Mouse (Mus musculus): ENCODE results near the gene Sec1. TPM values are rescaled to one million over a fixed set of nuclear protein-coding genes. Genes with fewer than 3 reads are reported as not detected.

Sec1 gene
- polyA plus RNA-seq, 1 experiment from 2014 or later, result 0.47 TPM

DNA sequence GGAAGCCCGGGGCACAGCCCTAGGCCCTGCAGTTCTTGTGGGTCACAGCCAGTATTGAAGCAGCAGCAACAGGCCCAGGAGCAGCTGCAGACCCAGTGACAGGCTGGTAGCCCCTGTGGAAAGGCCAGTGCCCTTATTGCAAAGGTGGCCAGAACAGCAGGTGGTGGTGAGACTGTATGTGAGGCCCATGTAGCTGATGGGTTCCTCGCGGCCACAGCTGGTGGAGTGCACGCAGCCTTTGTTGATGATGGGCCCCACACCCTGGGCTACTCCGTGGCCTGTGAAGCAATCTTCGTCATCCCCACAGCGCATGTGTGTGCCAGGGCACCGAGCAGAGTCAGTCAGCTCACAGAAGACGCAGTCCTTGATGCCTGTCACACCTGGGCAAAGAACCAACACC, 30.9 kb upstream of the Sec1 start:
- Histone ChIP-seq H3K36me3 (peaks cover 61% of the 10 kb centered on the region), H3K9me3 (replicated peaks) (no peaks in the 10 kb centered on the region), H3K4me3 (replicated peaks) (no peak overlapping the region), H3K9ac (replicated peaks) (no peak overlapping the region), H3K27ac (replicated peaks) (no peak overlapping the region), H3K4me1 (no peaks in the 10 kb centered on the region), H3K27me3 (replicated peaks) (no peaks in the 10 kb centered on the region), H3K4me2 (no peak overlapping the region)
- no peak for ATAC-seq (ENCODE audit: low FRiP score)
- whole genome bisulfite sequencing, result 90% methylated on average over 9 of the region's 9 CpGs

DNA sequence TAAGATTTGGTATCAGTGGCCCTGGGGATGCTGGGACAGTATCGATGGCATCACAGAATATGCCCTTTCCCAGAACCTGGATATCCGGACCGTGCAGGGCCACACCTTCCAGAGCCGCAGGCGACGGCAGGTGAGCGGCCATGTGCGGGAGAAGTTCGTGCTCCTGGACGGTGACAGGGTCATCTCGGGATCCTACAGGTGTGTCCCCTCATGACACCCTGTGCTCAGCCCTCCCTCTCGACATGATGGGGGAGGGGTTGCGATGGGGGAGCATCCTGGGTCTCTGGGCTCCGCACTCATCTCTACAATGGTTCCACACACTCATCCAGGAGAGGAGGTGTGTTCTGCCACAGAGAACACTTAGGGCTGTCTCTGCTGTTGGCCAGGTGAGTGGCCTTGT, 29.6 kb upstream of the Sec1 start:
- no peaks in the 10 kb centered on the region for H3K9me3 ChIP-seq (replicated peaks)
- peaks cover 13% of the 10 kb centered on the region for H3K4me1 ChIP-seq
- H3K4me2 ChIP-seq, result no peak overlapping the region
- no peak for ATAC-seq (ENCODE audit: low FRiP score)
- 95% methylated on average over 14 of the region's 14 CpGs for WGBS
- H3K27me3 ChIP-seq (replicated peaks), result no peaks in the 10 kb centered on the region
- no peak overlapping the region for H3K4me3 ChIP-seq (replicated peaks)
- H3K9ac ChIP-seq (replicated peaks), result no peak overlapping the region
- no peak overlapping the region for H3K27ac ChIP-seq (replicated peaks)
- H3K36me3 ChIP-seq, result peaks cover 67% of the 10 kb centered on the region

DNA sequence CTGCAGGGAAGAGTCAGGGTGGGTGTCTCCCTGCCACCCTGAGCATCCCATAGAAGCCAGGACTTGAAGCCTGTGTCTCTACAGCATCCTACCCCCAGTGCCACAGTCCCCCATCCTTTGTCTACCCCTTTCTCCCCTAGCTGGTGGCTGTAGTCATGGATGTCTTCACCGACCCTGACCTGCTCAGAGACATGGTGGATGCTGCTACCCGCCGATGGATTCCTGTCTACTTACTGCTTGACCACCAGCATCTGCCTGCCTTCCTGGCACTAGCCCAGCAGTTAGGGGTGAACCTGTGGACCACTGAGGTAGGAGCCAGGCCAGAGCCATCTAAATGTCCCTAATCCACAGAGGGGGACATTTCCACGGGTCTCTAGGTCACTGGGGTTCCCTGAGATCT, 29.1 kb upstream of the Sec1 start:
- peaks cover 17% of the 10 kb centered on the region for H3K4me1 ChIP-seq
- no peak overlapping the region for H3K27ac ChIP-seq (replicated peaks)
- peaks cover 67% of the 10 kb centered on the region for H3K36me3 ChIP-seq
- ATAC-seq (ENCODE audit: low FRiP score), result no peak
- H3K4me3 ChIP-seq (replicated peaks), result no peak overlapping the region
- H3K27me3 ChIP-seq (replicated peaks), result no peaks in the 10 kb centered on the region
- 97% methylated on average over 4 of the region's 4 CpGs for WGBS
- no peak overlapping the region for H3K9ac ChIP-seq (replicated peaks)
- no peaks in the 10 kb centered on the region for H3K9me3 ChIP-seq (replicated peaks)
- no peak overlapping the region for H3K4me2 ChIP-seq

DNA sequence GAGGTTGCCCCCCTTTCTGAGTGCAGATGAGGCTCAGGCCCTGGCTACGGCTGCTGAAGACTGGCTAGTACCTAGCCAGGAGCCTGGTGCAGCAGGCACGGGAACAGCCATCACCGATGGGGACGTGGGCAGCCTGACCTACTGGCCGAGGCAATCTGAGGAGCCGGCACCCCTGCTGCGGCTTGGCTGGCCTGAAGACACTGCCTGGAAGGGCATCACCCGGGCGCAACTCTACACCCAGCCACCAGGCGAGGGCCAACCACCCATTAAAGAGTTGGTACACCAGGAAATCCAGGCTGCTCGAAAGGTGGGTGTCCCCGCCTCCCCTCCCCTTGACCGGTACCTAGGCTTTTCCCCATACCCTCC, 28.1 kb upstream of the Sec1 start:
- Histone ChIP-seq H3K4me1 (peaks cover 17% of the 10 kb centered on the region), H3K27me3 (replicated peaks) (no peaks in the 10 kb centered on the region), H3K4me2 (no peak overlapping the region), H3K36me3 (peaks cover 67% of the 10 kb centered on the region), H3K9me3 (replicated peaks) (no peaks in the 10 kb centered on the region), H3K4me3 (replicated peaks) (no peak overlapping the region), H3K9ac (replicated peaks) (no peak overlapping the region), H3K27ac (replicated peaks) (no peak overlapping the region)
- 81% methylated on average over 13 of the region's 13 CpGs for WGBS
- ATAC-seq (ENCODE audit: low FRiP score), result no peak

DNA sequence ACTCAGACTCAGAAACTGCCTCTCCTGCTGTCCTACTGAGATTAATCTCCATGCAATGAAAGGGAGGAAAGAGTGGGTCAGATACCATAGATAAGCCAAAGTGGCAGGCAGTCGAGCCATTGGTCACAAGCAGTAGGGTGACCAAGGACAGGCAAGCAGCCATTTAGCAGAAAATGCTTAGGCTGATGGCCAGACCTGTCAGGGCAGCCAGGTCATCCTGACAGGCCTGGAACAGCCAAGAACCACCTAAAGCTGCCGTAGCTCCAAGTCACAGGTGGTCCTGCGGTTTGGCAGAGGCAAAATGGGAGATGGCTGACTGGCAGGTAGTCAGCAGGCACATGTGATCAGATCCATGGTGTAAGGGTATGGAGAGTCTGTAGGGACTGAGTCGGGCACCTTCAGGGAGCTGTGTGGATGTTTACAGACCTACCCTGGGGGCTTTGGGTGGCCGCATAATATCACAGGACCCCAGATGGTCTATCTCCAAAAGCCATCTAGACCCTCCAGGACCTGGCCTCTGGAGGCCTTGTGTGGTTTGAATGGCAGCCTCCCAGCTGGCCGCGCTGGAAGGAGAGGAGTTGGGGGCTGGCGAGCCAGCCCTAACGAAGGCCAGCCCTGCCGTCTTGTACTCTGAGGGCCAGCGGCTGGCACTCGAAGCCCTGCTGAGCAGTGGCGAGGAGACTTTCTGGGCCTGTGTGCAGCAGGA, 27.6 kb upstream of the Sec1 start:
- Histone ChIP-seq H3K4me1 (peaks cover 23% of the 10 kb centered on the region), H3K9me3 (replicated peaks) (no peaks in the 10 kb centered on the region), H3K9ac (replicated peaks) (no peak overlapping the region), H3K4me3 (replicated peaks) (no peak overlapping the region), H3K4me2 (no peak overlapping the region), H3K36me3 (peaks cover 64% of the 10 kb centered on the region), H3K27ac (replicated peaks) (no peak overlapping the region), H3K27me3 (replicated peaks) (no peaks in the 10 kb centered on the region)
- WGBS, result 57% methylated on average over 13 of the region's 13 CpGs
- ATAC-seq (ENCODE audit: low FRiP score), result no peak

DNA sequence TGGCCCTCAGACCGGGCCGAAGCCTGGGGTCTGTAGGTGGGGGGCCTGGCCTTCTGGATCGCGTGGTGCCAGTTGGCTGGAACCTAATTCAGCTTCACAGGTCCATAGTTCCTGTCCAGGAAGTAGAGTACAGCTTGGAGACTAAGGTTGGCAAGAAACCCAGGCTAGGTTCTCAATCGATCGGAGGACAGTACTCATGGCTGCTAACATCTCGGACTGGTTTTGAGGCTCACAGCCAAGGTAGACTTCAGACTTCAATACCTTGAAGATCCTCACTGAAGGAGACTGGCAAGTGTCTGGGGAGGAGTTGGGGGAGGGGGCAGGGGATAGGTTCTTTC, 27.0 kb upstream of the Sec1 start:
- H3K9ac ChIP-seq (replicated peaks), result no peak overlapping the region; the same call in 1 of the 2 replicates
- H3K27ac ChIP-seq (replicated peaks), result no peak overlapping the region
- H3K9me3 ChIP-seq (replicated peaks), result no peaks in the 10 kb centered on the region
- no peak for ATAC-seq (ENCODE audit: low FRiP score)
- H3K27me3 ChIP-seq (replicated peaks), result no peaks in the 10 kb centered on the region
- H3K4me3 ChIP-seq (replicated peaks), result no peak overlapping the region
- H3K4me1 ChIP-seq, result peaks cover 29% of the 10 kb centered on the region
- H3K4me2 ChIP-seq, result no peak overlapping the region
- H3K36me3 ChIP-seq, result peaks cover 58% of the 10 kb centered on the region
- 82% methylated on average over 7 of the region's 7 CpGs for WGBS

DNA sequence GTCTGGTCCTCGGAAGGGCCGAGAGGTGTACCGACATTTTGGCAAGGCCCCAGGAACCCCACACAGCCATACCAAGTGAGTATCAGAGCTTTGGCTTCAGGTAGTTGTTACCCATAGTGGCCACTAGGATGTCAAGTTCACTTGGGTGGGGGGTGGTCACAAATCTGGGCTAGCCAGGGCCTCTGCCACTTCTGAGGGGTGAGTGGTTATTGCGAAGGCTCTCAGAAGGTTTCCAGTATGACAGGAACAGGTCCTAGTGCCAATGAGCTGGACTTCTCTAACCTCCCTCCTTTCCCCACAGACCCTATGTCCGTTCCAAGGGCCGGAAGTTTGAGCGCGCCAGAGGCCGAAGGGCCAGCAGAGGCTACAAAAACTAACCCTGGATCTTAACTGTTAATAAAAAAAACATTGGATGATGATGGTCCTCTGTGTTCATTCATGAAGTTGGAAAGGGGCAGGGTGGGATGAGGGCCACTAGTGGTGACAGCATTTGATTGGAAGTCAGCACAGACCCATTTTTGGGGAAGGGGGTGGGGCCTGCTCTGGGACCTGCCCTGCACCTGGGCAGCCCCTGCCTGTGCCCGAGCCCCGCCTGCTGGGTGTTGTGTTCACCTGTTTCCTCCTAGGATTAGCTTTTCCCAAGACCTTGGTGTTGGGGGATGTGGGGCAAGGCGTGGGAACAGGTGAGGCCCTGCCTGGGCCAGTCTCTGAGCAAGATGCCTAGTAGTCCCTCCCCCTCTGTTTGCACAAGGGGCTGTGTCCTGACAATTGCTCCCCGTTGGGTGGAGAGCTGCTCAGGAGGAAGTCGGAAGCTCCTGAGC, 26.4 kb upstream of the Sec1 start, which contains the start of gene Fam83e:
Gene Fam83e (plus strand): TSS at position 800 of the 821 bp plus-strand sequence.
- Histone ChIP-seq H3K9me3 (replicated peaks) (no peaks in the 10 kb centered on the region), H3K4me1 (peaks cover 35% of the 10 kb centered on the region), H3K4me2 (no peak within 1 kb of the TSS), H3K9ac (replicated peaks) (no peak within 1 kb of the TSS; the same call in 1 of the 2 replicates), H3K36me3 (peaks cover 55% of the 10 kb centered on the region), H3K27ac (replicated peaks) (no peak within 1 kb of the TSS), H3K4me3 (replicated peaks) (no peak within 1 kb of the TSS), H3K27me3 (replicated peaks) (no peaks in the 10 kb centered on the region)
- ATAC-seq (ENCODE audit: low FRiP score), result no peak
- WGBS, result 82% methylated on average over 14 of the region's 14 CpGs

DNA sequence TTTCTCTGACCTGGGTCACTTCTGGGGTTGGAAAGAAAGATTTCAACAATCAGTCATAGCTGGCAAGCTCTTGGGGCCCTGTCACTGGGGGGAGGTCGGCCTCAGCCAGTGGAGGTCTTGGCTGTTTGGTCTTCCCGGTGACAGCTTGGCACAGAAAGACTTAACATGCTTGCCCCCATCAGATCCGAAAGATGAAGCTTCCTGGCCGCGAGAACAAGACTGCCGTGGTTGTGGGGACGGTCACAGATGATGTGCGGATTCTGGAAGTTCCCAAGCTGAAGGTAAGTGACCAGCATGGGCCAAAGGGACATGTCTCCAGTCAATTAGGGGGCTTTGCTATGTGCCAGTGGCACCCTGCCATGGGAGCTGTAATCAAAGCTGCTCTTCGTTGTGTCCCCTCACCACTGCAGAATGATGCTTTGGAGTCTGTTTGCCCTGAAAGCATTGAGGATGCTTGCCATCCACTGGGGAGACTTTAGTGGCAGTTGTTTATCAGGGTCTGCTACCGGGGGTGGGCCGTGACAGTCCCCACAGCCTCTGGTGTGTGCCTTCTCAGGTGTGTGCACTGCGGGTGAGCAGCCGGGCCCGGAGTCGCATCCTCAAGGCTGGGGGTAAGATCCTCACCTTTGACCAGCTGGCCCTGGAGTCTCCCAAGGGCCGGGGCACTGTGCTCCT, 25.7 kb upstream of the Sec1 start:
- Histone ChIP-seq H3K4me3 (replicated peaks) (0 out of 2 replicates have a peak overlapping the region, but pooled peaks have one; percentile 79), H3K27me3 (replicated peaks) (no peaks in the 10 kb centered on the region), H3K27ac (replicated peaks) (no peak overlapping the region), H3K4me2 (peak overlapping the region; percentile 82; the same call in 1 of the 2 replicates), H3K9ac (replicated peaks) (no peak overlapping the region), H3K9me3 (replicated peaks) (no peaks in the 10 kb centered on the region), H3K4me1 (peaks cover 38% of the 10 kb centered on the region), H3K36me3 (peaks cover 48% of the 10 kb centered on the region)
- 94% methylated on average over 15 of the region's 16 CpGs for WGBS
- ATAC-seq (ENCODE audit: low FRiP score), result no peak

DNA sequence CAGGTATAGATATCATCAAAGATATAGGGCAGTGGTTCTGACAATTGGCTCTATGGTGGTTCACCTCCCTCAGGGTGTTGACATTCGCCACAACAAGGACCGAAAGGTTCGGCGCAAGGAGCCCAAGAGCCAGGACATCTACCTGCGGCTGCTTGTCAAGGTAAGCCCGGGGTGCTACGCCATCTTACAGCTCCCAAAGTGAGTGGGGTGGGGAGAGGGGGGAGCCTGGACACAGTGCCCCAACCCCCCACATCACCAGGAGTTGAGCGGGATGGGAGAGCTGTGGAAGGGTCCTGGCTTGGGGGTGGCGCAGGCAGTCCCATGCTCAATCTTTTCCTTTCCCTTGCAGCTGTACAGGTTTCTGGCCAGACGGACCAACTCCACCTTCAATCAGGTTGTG, 25.0 kb upstream of the Sec1 start:
- H3K27ac ChIP-seq (replicated peaks), result no peak overlapping the region

DNA sequence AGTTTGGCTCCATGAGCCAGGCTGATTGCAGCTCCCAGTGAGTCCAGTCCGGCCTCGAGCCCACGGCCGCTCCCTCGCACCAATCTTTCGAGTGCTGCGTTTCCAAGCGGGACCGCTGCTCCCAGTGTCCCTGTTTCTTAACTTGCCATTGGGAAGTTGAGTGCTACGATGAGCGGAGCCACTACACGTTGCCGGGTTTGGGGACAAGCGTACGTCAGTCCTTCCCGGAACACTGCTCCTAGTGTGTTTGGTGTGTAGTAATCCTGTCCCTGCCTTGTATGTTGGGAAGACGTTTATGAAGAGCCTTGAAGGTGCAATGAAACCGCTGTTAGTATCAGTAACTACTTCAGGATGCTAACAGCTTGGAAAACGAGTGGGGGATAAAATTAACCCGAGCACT, 24.1 kb upstream of the Sec1 start:
- H3K4me1 ChIP-seq, result peaks cover 49% of the 10 kb centered on the region
- WGBS, result under 1% methylated on average over 20 of the region's 20 CpGs
- no peaks in the 10 kb centered on the region for H3K27me3 ChIP-seq (replicated peaks)
- H3K4me2 ChIP-seq, result peak overlapping the region; percentile 82
- H3K9ac ChIP-seq (replicated peaks), result peak overlapping the region; percentile 83
- no peaks in the 10 kb centered on the region for H3K9me3 ChIP-seq (replicated peaks)
- H3K36me3 ChIP-seq, result peaks cover 36% of the 10 kb centered on the region
- no peak for ATAC-seq (ENCODE audit: low FRiP score)
- H3K4me3 ChIP-seq (replicated peaks), result peak overlapping the region; percentile 79
- peak overlapping the region; percentile 92 for H3K27ac ChIP-seq (replicated peaks)

More for the DNA sequence above, 25.0 kb upstream of the Sec1 start:
- ATAC-seq (ENCODE audit: low FRiP score), result no peak
- Histone ChIP-seq H3K9ac (replicated peaks) (peak overlapping the region; percentile 83), H3K4me1 (peaks cover 45% of the 10 kb centered on the region), H3K4me3 (replicated peaks) (peak overlapping the region; percentile 79), H3K27me3 (replicated peaks) (no peaks in the 10 kb centered on the region), H3K9me3 (replicated peaks) (no peaks in the 10 kb centered on the region), H3K4me2 (peak overlapping the region; percentile 82), H3K36me3 (peaks cover 41% of the 10 kb centered on the region)
- WGBS, result 83% methylated on average over 10 of the region's 10 CpGs

DNA sequence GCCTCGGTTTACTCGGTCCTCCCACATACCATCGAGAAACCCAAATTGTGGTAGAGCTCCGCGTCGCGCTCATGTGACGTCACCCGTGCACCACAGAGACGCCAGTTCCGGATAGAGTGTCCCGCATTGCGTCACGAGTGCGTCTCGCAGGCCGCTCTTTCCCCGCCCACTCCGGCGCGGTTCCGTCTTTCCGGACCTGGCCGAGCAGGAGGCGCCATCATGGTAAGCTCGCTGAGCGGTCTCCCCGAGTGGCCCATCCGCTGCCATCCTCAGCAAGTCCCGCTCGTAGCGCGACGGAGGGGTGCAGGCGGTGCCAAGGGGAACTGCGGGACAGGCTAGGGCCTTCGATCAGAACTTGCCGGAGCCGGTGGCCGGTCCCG, 23.7 kb upstream of the Sec1 start, which contains the start of gene Sphk2:
Gene Sphk2 (minus strand): TSS at position 85 of the 380 bp plus-strand sequence.
- under 1% methylated on average over 41 of the region's 41 CpGs for WGBS
- Histone ChIP-seq H3K27ac (replicated peaks) (peak within 1 kb of the TSS; percentile 92), H3K9ac (replicated peaks) (peak within 1 kb of the TSS; percentile 83), H3K4me2 (peak within 1 kb of the TSS; percentile 82), H3K4me3 (replicated peaks) (peak within 1 kb of the TSS; percentile 79), H3K36me3 (peaks cover 36% of the 10 kb centered on the region), H3K9me3 (replicated peaks) (no peaks in the 10 kb centered on the region), H3K27me3 (replicated peaks) (no peaks in the 10 kb centered on the region), H3K4me1 (peaks cover 49% of the 10 kb centered on the region)
- ATAC-seq (ENCODE audit: low FRiP score), result peak; percentile 77
